Mouse (Mus musculus) layer of hippocampus, adult 18-20 months (tissue): ENCODE measurements around the gene Cacna1f. TPM values are rescaled to one million over a fixed set of nuclear protein-coding genes. Genes with fewer than 3 reads are reported as not detected.

Experiments
- DNase-seq, 2 experiments: peaks; one replicate each; pipeline ENCODE4 v3.0.0; 2022; ENCODE audit warnings: low spot score in 2 of 2
- long read RNA-seq: library from polyadenylated mRNA; stranded (forward); transcript quantifications from one replicate; pipeline ENCODE4 v2.0.0, GENCODE M21; 2021
- total RNA-seq, 2 experiments: library from RNA; stranded (reverse); gene quantifications; 2 replicates each; pipeline ENCODE4 v1.2.3; 2021

Cacna1f gene
- total RNA-seq, result not detected
- long read RNA-seq, result 0 reads

- DNase-seq, result no peak
Measured at GRCm38 (mm10) chrX:7606783-7607182, at the start of gene Cacna1f. Cacna1f (plus strand) TSS chrX:7607083.

- DNase-seq, result no peak
Measured at GRCm38 (mm10) chrX:7563076-7563475, 43.8 kb upstream of the Cacna1f start.

DNA sequence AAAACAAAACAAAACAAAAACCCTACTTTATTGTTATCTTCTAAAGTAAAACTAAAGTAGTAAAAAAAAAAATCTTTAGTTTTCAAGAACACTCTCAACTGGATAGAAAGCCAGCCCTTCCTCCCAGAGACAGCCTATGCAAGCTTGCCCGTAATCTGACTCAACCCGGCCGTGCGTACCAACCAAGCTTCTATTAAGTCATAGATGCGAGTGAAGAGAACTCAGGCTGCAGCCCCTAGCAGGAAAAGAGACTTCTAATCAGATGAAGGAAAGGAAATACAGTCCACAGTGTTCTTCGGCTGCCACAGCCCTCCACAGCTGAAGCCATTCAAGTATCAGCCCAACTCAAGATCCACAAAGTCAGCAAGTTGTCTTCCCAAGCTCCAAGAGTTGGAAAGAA lies 40.5 kb upstream of the Cacna1f start:
- DNase-seq, result no peak

DNA sequence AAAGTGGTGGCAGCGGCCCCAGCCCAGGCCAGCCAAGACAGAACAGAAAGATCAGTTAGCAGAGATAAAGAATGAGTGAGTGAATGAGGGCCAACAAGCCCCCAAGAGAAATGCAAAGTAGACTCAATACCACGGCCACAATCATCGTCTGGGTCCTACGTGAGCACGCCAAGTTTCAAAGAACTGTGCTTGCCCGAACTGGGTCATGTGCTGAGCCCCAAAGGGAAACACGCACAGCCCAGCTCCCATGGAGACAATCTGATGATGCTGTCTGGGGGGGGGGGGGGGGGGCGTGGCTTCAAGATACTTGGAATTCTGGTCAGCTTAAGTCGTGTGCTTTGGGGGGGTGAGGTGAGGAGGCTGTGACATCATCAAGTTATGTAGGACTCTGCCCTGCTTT lies 39.4 kb upstream of the Cacna1f start:
- DNase-seq, result no peak

DNA sequence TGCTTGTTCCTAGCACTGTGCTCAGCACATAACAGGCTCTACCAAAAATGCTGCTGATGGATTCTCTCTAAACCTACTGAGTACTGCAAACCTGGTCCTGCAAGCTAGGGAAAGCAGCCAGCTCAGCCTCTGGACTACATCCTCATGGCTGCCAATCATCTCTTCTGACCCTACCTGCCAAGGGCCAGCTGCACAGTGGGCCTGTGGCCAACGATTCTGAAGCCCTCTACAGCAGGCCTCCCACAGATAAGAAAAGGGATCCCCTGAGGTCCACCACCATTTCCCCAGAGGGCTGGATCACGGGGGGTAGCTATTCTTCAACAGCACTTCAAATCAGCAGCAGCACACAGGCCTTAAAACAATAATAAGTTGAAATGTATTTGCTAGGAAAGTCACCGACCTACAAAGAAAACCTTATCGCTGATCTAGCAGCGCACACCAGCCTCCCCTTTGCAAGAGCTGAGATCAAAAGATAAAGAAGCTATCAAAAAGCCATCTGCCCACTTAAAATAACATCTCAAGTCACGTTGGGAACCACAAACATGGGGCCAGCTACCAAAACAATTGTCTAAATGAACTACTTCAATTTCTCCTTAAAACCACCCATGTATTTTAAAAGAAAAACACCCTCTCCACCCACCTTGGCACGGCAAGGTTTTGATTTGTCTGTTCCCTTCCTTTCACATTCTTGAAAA lies 36.3 kb upstream of the Cacna1f start:
- DNase-seq, result no peak

- DNase-seq, result no peak
Measured at GRCm38 (mm10) chrX:7571565-7572136, 35.2 kb upstream of the Cacna1f start.

- DNase-seq, result no peak
Measured at GRCm38 (mm10) chrX:7572466-7572865, 34.4 kb upstream of the Cacna1f start.

DNA sequence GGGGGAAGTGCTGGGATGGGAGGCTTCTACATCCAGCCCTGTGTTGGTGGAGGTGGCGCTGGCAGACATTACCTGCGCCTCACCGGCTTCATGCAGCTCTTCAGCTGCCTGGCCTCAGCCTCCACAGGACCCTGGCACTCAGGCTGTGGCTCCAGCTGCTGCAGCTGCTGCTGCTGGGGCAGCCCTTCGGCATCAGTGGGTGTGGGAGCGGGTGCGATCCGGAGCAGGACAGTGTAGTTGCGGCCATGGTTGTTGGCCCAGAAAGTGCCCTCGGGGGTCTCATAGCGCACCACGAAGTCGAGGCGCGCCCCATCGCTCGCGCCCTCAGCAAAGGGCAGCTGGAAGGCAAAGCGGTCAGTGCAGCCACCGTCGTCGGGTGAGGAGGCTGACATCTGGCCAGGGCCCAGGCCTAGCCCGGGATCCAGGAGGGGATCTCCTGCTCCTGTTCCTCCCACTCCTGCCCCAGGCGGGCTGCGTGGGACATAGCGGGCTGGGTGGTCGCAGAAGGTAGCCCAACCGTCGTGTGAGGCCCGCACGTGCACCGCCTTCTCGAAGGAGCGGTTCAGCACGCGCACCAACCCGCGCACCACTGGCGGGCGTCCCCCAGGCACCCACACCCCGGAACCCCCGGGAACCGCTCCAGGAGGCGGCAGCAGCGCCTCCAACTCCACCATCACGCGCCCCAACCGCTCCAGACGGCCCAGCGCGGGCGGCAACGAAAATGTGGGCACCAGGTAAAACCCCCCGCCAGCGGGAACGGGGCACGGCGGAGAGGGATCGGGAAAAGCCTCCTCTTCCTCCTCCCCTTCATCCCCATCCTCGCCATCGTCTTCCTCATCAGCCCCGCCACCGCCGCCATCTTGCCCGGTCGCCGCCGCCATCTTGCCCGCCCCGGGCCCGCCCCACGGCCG lies 33.5 kb upstream of the Cacna1f start, which contains the start of gene Foxp3:
Gene Foxp3 (plus strand): TSS at position 469 of the 911 bp plus-strand sequence.
- DNase-seq, result peak in 1 of 2 experiments; percentile 27

DNA sequence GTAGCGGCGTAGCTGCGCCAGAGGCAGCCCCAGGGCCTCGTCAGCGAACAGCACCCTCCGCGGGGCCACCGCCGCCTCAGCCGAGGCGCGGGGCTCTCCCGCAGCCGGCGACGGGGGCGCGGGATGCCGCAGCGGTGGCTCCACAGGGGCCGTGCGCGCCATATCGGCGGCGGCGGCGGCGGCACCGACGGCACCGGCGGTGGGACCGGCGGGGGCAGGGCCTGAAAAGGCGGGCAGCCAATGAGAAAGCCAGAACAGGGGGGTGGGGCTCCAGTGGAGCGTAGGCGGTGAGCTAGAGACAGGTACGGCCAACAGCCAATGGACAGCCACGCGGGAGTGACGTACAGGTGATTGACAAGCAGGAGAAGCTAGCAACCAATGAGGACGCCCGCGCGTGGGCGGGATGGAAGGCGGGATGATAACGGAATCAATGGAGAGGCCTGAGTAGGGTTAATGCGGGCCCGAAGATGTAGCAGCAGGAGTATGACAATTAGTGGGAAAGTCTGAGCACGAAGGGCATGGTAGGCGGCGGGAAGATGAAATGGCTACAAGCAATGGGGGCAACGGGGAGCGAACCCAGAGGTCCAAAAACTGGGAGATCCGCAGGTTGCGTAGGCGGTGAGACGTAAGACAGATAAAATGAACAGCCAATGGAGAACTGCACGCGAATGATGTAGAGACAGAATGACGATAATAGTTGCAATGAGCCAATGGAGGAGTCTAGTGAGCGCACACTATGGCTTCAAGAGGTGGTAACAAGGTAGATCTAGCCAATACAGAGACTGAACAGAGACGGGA lies 32.6 kb upstream of the Cacna1f start, which contains the start of gene Ppp1r3f:
Gene Ppp1r3f (minus strand): TSS at position 197 of the 798 bp plus-strand sequence.
- DNase-seq, result peak; percentile 95 to 98

DNA sequence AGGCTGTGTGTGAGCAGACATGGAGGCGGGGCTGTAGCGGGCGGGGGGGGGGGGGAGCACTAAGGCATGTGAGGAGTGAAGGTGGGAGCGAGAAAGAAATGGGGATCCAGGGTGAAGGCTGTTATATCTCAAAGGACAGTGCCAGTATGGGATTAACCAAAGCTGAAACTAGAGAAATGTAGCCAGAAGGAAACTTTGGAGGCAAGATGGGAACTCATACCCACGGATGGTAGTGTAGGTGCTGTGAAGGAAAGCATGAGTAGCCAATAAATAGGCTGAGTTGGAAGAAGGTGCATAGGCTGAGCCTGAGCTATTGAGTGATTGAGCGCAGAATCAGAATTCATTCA lies 32.0 kb upstream of the Cacna1f start:
- DNase-seq, result no peak

DNA sequence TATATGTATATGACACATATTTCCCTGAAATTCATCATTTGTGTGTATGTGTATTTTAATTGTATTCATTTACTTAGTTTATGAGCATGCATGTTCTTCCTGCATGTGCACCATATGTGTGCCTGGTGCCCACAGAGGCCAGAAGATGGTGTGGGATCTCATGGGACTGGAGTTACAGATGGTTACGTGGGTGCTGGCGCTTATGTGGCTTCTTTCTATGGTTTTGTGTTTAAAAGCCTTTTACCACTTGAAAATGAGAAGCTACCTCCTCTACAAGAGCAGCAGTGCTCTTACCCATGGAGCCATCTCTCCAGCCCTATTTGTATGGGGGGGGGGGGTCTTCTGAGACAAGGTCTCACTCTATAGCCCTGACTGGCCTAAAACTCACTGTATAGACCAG lies 25.7 kb upstream of the Cacna1f start:
- peak in 1 of 2 experiments; percentile 53 for DNase-seq

DNA sequence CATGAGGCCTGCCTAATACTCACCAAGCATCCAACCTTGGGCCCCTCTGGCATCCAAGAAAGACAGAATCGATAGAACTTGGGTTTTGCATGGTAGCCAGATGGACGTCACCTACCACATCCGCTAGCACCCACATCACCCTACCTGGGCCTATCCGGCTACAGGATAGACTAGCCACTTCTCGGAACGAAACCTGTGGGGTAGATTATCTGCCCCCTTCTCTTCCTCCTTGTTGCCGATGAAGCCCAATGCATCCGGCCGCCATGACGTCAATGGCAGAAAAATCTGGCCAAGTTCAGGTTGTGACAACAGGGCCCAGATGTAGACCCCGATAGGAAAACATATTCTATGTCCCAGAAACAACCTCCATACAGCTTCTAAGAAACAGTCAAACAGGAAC lies 23.0 kb upstream of the Cacna1f start:
- no peak for DNase-seq

GRCm38 (mm10) chrX:7586356-7586755 lies 20.5 kb upstream of the Cacna1f start:
- DNase-seq, result no peak

GRCm38 (mm10) chrX:7595371-7595770 lies 11.5 kb upstream of the Cacna1f start:
- no peak for DNase-seq

DNA sequence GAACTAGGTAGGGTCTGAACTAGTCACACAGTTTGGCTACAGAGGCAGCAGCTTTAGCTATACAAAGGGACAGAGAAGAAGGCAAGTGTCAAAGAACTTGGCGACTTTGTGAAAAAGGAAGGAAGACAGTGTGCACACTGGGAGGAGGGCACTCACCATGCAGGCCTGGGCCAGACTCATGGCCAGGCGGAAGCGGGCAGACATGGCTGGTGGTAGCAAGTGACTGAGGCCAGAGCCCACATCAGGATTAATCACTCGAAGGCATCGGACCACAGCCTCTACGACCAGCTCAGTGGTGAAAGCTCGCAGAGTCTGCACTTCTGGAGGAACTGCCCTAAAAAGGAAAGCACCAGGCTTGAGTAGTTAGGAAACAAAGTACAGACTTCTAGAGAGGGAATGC lies 2.9 kb upstream of the Cacna1f start:
- no peak for DNase-seq

GRCm38 (mm10) chrX:7604879-7605574 lies 1.9 kb upstream of the Cacna1f start, which contains the start of gene Ccdc22:
Ccdc22 (minus strand) TSS chrX:7605517.
- DNase-seq, result peak; percentile 80 to 90

DNA sequence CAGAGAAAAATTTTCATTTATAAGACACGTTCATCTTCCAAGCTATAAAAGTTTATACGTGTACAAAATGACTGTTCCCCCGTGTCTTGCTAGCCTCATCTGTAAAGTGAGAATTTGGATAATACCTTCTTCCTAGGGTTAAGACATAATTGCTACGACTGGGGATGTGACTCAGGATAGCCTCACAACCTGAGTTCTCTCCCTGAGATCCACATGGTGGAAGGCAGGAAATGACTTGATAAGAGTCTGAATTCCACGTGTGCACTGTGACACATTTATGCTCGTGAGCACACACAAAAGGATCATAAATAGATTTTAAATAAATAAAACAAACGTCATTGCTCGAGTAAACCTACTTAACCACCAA lies 1.3 kb upstream of the Cacna1f start:
- DNase-seq, result no peak

DNA sequence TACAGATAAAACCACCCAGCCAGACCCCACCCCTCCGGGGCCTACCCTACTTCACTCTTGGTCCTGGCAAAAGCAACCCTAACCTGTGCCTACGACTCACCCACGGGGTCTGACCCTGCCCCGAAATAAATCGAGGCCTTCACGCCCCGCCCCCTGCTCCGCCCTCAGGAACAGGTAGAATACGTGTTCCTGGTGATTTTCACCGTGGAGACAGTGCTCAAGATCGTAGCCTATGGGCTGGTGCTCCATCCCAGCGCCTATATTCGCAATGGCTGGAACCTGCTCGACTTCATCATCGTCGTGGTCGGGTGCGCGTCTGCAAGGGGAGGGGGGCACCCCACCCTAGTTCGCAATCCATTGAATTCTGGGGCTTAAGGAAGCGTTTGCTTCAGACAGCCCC lies 3.2 kb downstream of the Cacna1f start:
- no peak for DNase-seq

- peak in 1 of 2 experiments; percentile 23 for DNase-seq
Measured at GRCm38 (mm10) chrX:7610536-7611258, 3.8 kb downstream of the Cacna1f start.
